Mouse (Mus musculus) gastrocnemius, postnatal 14 days (tissue): ENCODE results near the gene Timp4. TPM values are rescaled to one million over a fixed set of nuclear protein-coding genes. Genes with fewer than 3 reads are reported as not detected.

ENCODE experiments used
- DNase-seq: peaks from one replicate; pipeline ENCODE4 v3.0.0; 2021; ENCODE audit warnings: mixed read lengths
- intact Hi-C: fragments of 180-260 bp; cut with DNase I; formaldehyde crosslinking; loops from one replicate; pipeline ENCODE4 v1.15.1; 2025; ENCODE audit warnings: low total_unique reads
- total RNA-seq, 2 experiments: library from RNA; stranded (reverse); gene quantifications; 2 replicates each; pipeline ENCODE4 v1.2.3; 2021

The Timp4 gene
- total RNA-seq, 2 experiments from 2014 or later = 11.1 to 25.9 TPM

- intact Hi-C loops = no loop called here
- no peak for DNase-seq
These were observed 38.9 kb downstream of the Timp4 start for GRCm38 (mm10) chr6:115213129-115213528.

GRCm38 (mm10) chr6:115212132-115212903 is 39.7 kb downstream of the Timp4 start:
- DNase-seq = no peak
- intact Hi-C loops = no loop called here

- DNase-seq = no peak
- intact Hi-C loops = no loop called here
These were observed 41.2 kb downstream of the Timp4 start for GRCm38 (mm10) chr6:115210820-115211219.

- intact Hi-C loops = no loop called here
- no peak for DNase-seq
These were observed 41.8 kb downstream of the Timp4 start for GRCm38 (mm10) chr6:115210187-115210586.

- DNase-seq = no peak
- intact Hi-C loops = no loop called here
These were observed 49.0 kb downstream of the Timp4 start for GRCm38 (mm10) chr6:115203029-115203428.

- DNase-seq = no peak
These were observed 51.3 kb downstream of the Timp4 start for GRCm38 (mm10) chr6:115200753-115201152.

More at GRCm38 (mm10) chr6:115200753-115201152, 51.3 kb downstream of the Timp4 start:
- intact Hi-C loops = no loop called here

Other genes starting within 250 kb of the Timp4 start
- 1 to 10 TPM; 8.5 to 8.9 TPM for gene Tamm41, start 214.3 kb downstream of the Timp4 start, total RNA-seq
- gene Syn2, start 117.3 kb downstream of the Timp4 start, total RNA-seq = 1 to 10 TPM; 2.2 to 2.8 TPM
- gene Gm17482, start 24.9 kb downstream of the Timp4 start, total RNA-seq = not detected
- gene Pparg, start 108.7 kb upstream of the Timp4 start, total RNA-seq = 1 to 10 TPM; 4.0 to 6.7 TPM